Mouse (Mus musculus) stomach, embryonic 16.5 days (tissue): ENCODE data around the gene Zfp189. TPM values are rescaled to one million over a fixed set of nuclear protein-coding genes. Genes with fewer than 3 reads are reported as not detected.
"Not testable (repeated sequence)": the region's sequence is repeated elsewhere in the genome, so short reads cannot be mapped to it uniquely, and the experiment has no call there.

Experiments
- ATAC-seq: fragments of 200-750 bp; cut with Nextera tagmentation; 2 replicates; pipeline ENCODE4 v1.8.0; 2017; ENCODE audit warnings: moderate number of reproducible peaks, moderate TSS enrichment; ENCODE audit not compliant: insufficient read depth, low FRiP score
- H3K27ac ChIP-seq: fragments of 300-500 bp; sonication (generic); 2 replicates; pipeline ENCODE4 v1.5.1; 2014; ENCODE audit warnings: low read length
- H3K27me3 ChIP-seq: fragments of 300-500 bp; sonication (generic); 2 replicates; pipeline ENCODE4 v1.6.1; 2014; ENCODE audit warnings: low read length, control low read depth, mixed read lengths; ENCODE audit not compliant: control insufficient read depth, insufficient read depth
- H3K36me3 ChIP-seq: fragments of 300-500 bp; sonication (generic); 2 replicates; pipeline ENCODE4 v1.6.1; 2014; ENCODE audit warnings: low read length; ENCODE audit not compliant: control insufficient read depth, insufficient read depth
- H3K4me1 ChIP-seq: fragments of 300-500 bp; sonication (generic); 2 replicates; pipeline ENCODE4 v1.6.1; 2014; ENCODE audit warnings: low read length, control low read depth, mixed read lengths; ENCODE audit not compliant: control insufficient read depth, insufficient read depth
- H3K4me2 ChIP-seq: fragments of 300-500 bp; sonication (generic); 2 replicates; pipeline ENCODE4 v1.6.1; 2014; ENCODE audit warnings: low read depth, low read length, mixed read lengths
- H3K4me3 ChIP-seq: fragments of 300-500 bp; sonication (generic); replicated peaks from 2 replicates; pipeline ENCODE4 v1.5.1; 2014; ENCODE audit warnings: mild to moderate bottlenecking, low read length
- H3K9ac ChIP-seq: fragments of 300-500 bp; sonication (generic); 2 replicates; pipeline ENCODE4 v1.6.1; 2014; ENCODE audit warnings: low read length
- H3K9me3 ChIP-seq: fragments of 300-500 bp; sonication (generic); replicated peaks from 2 replicates; pipeline ENCODE4 v1.6.1; 2016; ENCODE audit warnings: low read length, control low read depth; ENCODE audit not compliant: control insufficient read depth
- WGBS: fragments of 180-500 bp; shearing (Covaris S2); extraction: QIAGEN DNeasy Blood & Tissue Kit; methylation state at CpG from one replicate; pipeline ENCODE4 v1.1.7; 2014; 5-methylcytosine and 5-hydroxymethylcytosine counted together
- polyA plus RNA-seq: library from polyadenylated mRNA; unstranded; fragments of >200 nt; fragmentation: Nextera tagmentation; extraction: Ambion mirVana; gene quantifications from 2 replicates; pipeline ENCODE4 v1.2.1, GENCODE M21; 2015

The Zfp189 gene
- polyA plus RNA-seq, 1 experiment from 2014 or later: 6.0 TPM

GRCm38 (mm10) chr4:49485934-49486650 is 34.9 kb upstream of the Zfp189 start:
- H3K27ac ChIP-seq, H3K36me3 ChIP-seq, H3K4me3 ChIP-seq, H3K27me3 ChIP-seq, ATAC-seq, H3K4me1 ChIP-seq, H3K9me3 ChIP-seq, H3K9ac ChIP-seq, H3K4me2 ChIP-seq: not testable (repeated sequence)
- WGBS: 72% methylated on average over 3 of the region's 3 CpGs

- Histone ChIP-seq H3K9me3 (no peaks in the 10 kb centered on the region), H3K27me3 (no peaks in the 10 kb centered on the region)
- 92% methylated on average over 1 of the region's 1 CpGs for WGBS
These were observed 17.4 kb upstream of the Zfp189 start for GRCm38 (mm10) chr4:49503563-49503962.

DNA sequence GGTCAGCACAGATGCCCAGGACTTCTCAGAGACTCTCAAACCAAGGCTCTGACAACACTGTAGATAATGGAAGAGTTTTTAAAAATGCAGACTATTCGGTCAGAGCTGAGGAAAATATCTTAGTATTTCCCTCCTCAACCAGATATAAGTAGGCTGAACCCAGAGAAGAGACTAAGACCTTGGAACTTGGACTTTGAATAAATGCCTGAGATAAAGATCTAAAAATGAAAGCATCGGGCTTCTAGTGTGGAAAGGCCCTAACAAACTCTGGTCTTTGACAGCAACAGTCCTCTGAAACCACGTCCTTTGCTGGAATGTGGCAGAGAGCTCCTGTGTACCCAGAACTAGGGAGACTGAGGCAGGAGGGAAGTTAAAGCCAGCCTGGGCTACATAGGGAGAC is 14.6 kb upstream of the Zfp189 start, which contains the start of gene Baat:
Gene Baat, minus strand, starts transcription at position 172 of the 400 bp plus-strand sequence.
- ATAC-seq: no peak
- 67% methylated on average over 3 of the region's 3 CpGs for WGBS
- H3K27ac ChIP-seq: no peak within 1 kb of the TSS

More at GRCm38 (mm10) chr4:49503563-49503962, 17.4 kb upstream of the Zfp189 start:
- H3K9ac ChIP-seq: no peak overlapping the region
- H3K27ac ChIP-seq: no peak overlapping the region
- H3K4me2 ChIP-seq: no peak overlapping the region
- ATAC-seq: no peak
- no peak overlapping the region for H3K4me3 ChIP-seq
- H3K36me3 ChIP-seq: no peaks in the 10 kb centered on the region
- H3K4me1 ChIP-seq: no peaks in the 10 kb centered on the region

DNA sequence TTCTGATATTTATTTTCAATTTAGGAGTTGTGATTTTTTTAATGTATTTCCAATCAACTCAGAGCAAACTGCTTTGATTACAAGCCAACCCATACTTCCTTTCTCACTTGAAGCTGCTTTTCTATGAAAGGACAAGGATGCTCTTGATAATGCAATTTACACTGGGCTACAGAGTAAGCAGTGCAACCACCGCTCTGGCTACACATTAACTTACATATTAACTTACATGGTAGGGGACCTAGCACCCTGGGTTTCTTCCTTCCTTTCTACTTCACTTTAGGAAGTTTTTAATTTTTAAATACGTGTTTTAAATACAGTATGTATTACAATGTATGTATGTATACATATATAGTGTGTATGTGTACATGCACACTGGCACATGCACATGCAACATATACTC is 11.8 kb upstream of the Zfp189 start:
- H3K27ac ChIP-seq: no peak overlapping the region
- no peaks in the 10 kb centered on the region for H3K9me3 ChIP-seq
- no peak overlapping the region for H3K4me3 ChIP-seq
- no peaks in the 10 kb centered on the region for H3K4me1 ChIP-seq
- no peak for ATAC-seq
- H3K4me2 ChIP-seq: no peak overlapping the region
- WGBS: 69% methylated on average over 2 of the region's 2 CpGs
- H3K27me3 ChIP-seq: no peaks in the 10 kb centered on the region
- peaks cover 17% of the 10 kb centered on the region for H3K36me3 ChIP-seq
- no peak overlapping the region for H3K9ac ChIP-seq

More for the DNA sequence above, 14.6 kb upstream of the Zfp189 start, which contains the start of gene Baat:
- no peaks in the 10 kb centered on the region for H3K4me1 ChIP-seq
- no peaks in the 10 kb centered on the region for H3K27me3 ChIP-seq
- no peaks in the 10 kb centered on the region for H3K36me3 ChIP-seq
- no peak within 1 kb of the TSS for H3K4me2 ChIP-seq
- H3K9me3 ChIP-seq: no peaks in the 10 kb centered on the region
- H3K4me3 ChIP-seq: no peak within 1 kb of the TSS
- no peak within 1 kb of the TSS for H3K9ac ChIP-seq

DNA sequence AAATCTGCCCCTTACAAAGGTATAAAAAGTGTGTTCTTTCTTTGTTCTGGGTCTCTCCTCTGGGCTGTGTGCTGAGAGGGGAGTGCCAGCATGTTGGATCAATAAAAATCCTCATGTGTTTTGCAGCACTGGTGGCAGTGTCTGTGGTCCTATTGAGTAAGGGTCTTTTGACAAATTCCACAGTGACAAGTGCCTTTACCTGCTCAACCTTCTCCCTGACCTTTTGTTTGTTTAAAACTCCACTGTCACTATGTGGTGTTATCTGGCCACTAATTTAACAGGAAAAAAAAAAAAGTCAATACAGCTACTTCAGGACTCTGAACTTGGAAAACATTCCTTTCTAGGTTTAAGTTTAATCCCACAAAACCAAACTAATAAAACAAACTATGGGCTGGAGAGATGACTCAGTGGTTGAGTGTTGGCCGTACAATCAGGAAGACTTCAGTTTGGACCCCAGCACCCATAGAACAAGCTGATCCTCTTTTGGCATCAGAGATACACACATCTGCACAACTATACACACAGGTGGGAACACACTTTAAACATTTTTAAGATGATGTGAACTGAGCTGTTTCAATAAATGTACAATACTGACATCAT is 10.6 kb upstream of the Zfp189 start:
- 57% methylated on average over 1 of the region's 1 CpGs for WGBS
- 0 out of 2 replicates have a peak, but pooled peaks have one; percentile 13 for ATAC-seq

DNA sequence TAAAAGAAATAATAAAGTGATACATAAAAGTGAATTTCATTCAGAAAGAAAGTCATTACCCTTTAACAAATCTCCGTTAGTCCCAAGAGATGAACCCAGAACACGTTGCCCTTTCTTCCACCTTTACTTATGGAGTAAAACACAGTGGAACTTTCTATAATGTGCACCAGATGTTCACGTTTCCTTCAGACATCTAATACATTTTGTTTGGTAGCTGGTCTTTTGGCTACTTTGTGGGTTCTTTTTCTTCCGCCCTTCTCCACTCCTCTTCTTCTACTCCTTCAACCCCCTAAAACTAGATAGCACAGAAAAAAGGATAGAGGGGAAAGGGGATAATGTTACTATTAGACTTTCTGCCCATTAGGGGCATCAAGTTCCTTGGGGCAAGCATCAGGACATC is 8.3 kb upstream of the Zfp189 start:
- Histone ChIP-seq H3K36me3 (peaks cover 17% of the 10 kb centered on the region), H3K27me3 (no peaks in the 10 kb centered on the region), H3K4me2 (no peak overlapping the region), H3K9me3 (no peaks in the 10 kb centered on the region), H3K27ac (no peak overlapping the region), H3K9ac (no peak overlapping the region), H3K4me1 (no peaks in the 10 kb centered on the region), H3K4me3 (no peak overlapping the region)
- WGBS: 91% methylated on average over 4 of the region's 4 CpGs
- ATAC-seq: no peak

More for the DNA sequence above, 10.6 kb upstream of the Zfp189 start:
- H3K9me3 ChIP-seq, H3K4me3 ChIP-seq, H3K4me1 ChIP-seq, H3K27ac ChIP-seq, H3K9ac ChIP-seq, H3K27me3 ChIP-seq, H3K4me2 ChIP-seq: not testable (repeated sequence)
- peaks cover 17% of the 10 kb centered on the region for H3K36me3 ChIP-seq

- Histone ChIP-seq H3K4me1 (0 out of 2 replicates have a peak, but pooled peaks cover 2% of the 10 kb centered on the region), H3K36me3 (peaks cover 17% of the 10 kb centered on the region), H3K27me3 (no peaks in the 10 kb centered on the region), H3K27ac (no peak overlapping the region), H3K9me3 (0 out of 2 replicates have a peak, but pooled peaks cover 2% of the 10 kb centered on the region), H3K4me2 (no peak overlapping the region), H3K4me3 (no peak overlapping the region), H3K9ac (no peak overlapping the region)
- 94% methylated on average over 6 of the region's 6 CpGs for WGBS
- no peak for ATAC-seq
These were observed 6.5 kb upstream of the Zfp189 start for GRCm38 (mm10) chr4:49514441-49514840.

GRCm38 (mm10) chr4:49519476-49519875 is 1.5 kb upstream of the Zfp189 start:
- ATAC-seq: no peak

DNA sequence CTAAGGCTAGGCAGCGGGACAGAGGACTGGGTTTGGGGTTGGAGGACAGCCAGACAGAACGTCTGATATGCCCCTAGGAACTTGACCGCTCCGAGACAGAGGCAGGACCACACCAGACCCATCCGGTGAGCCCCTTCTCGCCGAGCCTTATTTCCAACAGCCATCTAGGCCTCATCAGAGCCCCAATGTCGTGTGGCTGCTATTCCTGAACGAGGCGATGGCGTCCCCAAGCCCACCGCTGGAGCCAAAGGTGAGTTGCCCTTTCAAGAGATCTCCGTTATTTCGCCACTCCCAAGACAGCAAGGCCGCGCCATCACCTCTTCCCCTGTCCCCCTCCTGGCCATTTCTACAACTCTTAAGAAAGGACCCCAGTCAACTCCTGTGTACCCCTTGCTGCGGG is 370 bp downstream of the Zfp189 start:
- no peak for ATAC-seq
- Histone ChIP-seq H3K36me3 (no peaks in the 10 kb centered on the region), H3K9me3 (0 out of 2 replicates have a peak, but pooled peaks cover 2% of the 10 kb centered on the region), H3K4me2 (peak overlapping the region; percentile 75), H3K27ac (no peak overlapping the region), H3K9ac (peak overlapping the region; percentile 75), H3K4me3 (peak overlapping the region; percentile 66), H3K4me1 (peaks cover 7% of the 10 kb centered on the region), H3K27me3 (no peaks in the 10 kb centered on the region)
- WGBS: 1% methylated on average over 17 of the region's 17 CpGs

More at GRCm38 (mm10) chr4:49519476-49519875, 1.5 kb upstream of the Zfp189 start:
- 0 out of 2 replicates have a peak, but pooled peaks cover 2% of the 10 kb centered on the region for H3K9me3 ChIP-seq
- no peak overlapping the region for H3K27ac ChIP-seq
- no peak overlapping the region for H3K4me3 ChIP-seq
- H3K27me3 ChIP-seq: no peaks in the 10 kb centered on the region
- H3K9ac ChIP-seq: no peak overlapping the region
- H3K4me1 ChIP-seq: peaks cover 7% of the 10 kb centered on the region
- no peaks in the 10 kb centered on the region for H3K36me3 ChIP-seq
- WGBS: 78% methylated on average over 5 of the region's 5 CpGs
- peak overlapping the region; percentile 67 for H3K4me2 ChIP-seq
